In genomic region chr5:124715135-124715534, GRCm38 (mm10) we compare ENCODE assay signal across 11 mouse cellular contexts. TPM values are rescaled to one million over a fixed set of nuclear protein-coding genes. Genes with fewer than 3 reads are reported as not detected.
DNase-seq lines count a peak whose midpoint lies in the region; ATAC-seq and TF ChIP-seq lines count a peak whose summit lies in the region.
"Had no signal": no experiment of that assay in that cellular context is flagged by ENCODE, and none has a peak within 500 bp of the region (broad histone marks: within the 10 kb centered on the region; RNA-seq: fewer than 3 reads in every experiment).

No protein-coding gene starts in this region.

- no peak overlapping the region for H3K4me3 ChIP-seq in intestine, embryonic 14.5 days (ENCODE audit: low read depth, low read length)
- no peak overlapping the region for H3K4me3 ChIP-seq in intestine, postnatal 0 days (ENCODE audit: low read depth, low read length)
- no peak overlapping the region for H3K4me3 ChIP-seq in heart, postnatal 0 days (ENCODE audit: low read depth, low read length)
- H3K4me3 ChIP-seq: hindbrain, embryonic 15.5 days; neural tube, embryonic 13.5 days had no signal

- TF ChIP-seq CTCF in intestine, postnatal 0 days (IDR thresholded peaks at IDR 0.05; ENCODE audit: low read depth) = no peak
- TF ChIP-seq CTCF in heart, postnatal 0 days (IDR thresholded peaks at IDR 0.05; ENCODE audit: low read depth) = no peak

- H3K27ac ChIP-seq in intestine, embryonic 14.5 days (ENCODE audit: low read depth) = peak overlapping the region; percentile 33; the same call in 1 of the 2 replicates
- no peak overlapping the region for H3K27ac ChIP-seq in intestine, postnatal 0 days (ENCODE audit: low read depth, low read length)
- H3K27ac ChIP-seq in heart, postnatal 0 days (ENCODE audit: low read depth) = peak overlapping the region; percentile 47
- H3K27ac ChIP-seq: hindbrain, embryonic 15.5 days; neural tube, embryonic 13.5 days had no signal

- no peaks in the 10 kb centered on the region for H3K4me1 ChIP-seq in intestine, embryonic 14.5 days (replicated peaks; ENCODE audit: control insufficient read depth, insufficient read depth, low read length)
- H3K4me1 ChIP-seq in intestine, postnatal 0 days (replicated peaks; ENCODE audit: control insufficient read depth, insufficient read depth, low read length) = no peaks in the 10 kb centered on the region
- H3K4me1 ChIP-seq in heart, postnatal 0 days (ENCODE audit: control insufficient read depth, insufficient read depth) = no peaks in the 10 kb centered on the region
- H3K4me1 ChIP-seq: hindbrain, embryonic 15.5 days; neural tube, embryonic 13.5 days had no signal

- 90% methylated on average over 8 of the region's 8 CpGs for WGBS in intestine, embryonic 14.5 days
- WGBS in intestine, postnatal 0 days = 82% methylated on average over 8 of the region's 8 CpGs
- 81% methylated on average over 8 of the region's 8 CpGs for WGBS in heart, postnatal 0 days

- H3K9me3 ChIP-seq in intestine, embryonic 14.5 days (ENCODE audit: control insufficient read depth, low read length) = no peaks in the 10 kb centered on the region
- no peaks in the 10 kb centered on the region for H3K9me3 ChIP-seq in intestine, postnatal 0 days (ENCODE audit: control insufficient read depth)
- H3K9me3 ChIP-seq in heart, postnatal 0 days (replicated peaks; ENCODE audit: control insufficient read depth, low read length) = no peaks in the 10 kb centered on the region
- H3K9me3 ChIP-seq: hindbrain, embryonic 15.5 days; neural tube, embryonic 13.5 days had no signal

- intact Hi-C loops in left cerebral cortex, postnatal 36 days (cut with DNase I) = no loop called here

- no peak for DNase-seq in intestine, embryonic 14.5 days (ENCODE audit: low spot score)
- peak; percentile 33 for DNase-seq in heart, postnatal 0 days (ENCODE audit: low spot score)
- DNase-seq in kidney, postnatal 10 days = peak; percentile 82
- peak; percentile 7 for DNase-seq in skeletal muscle tissue, adult 2 months (ENCODE audit: low read depth, low spot score)
- DNase-seq in left cerebral cortex, postnatal 36 days (ENCODE audit: low spot score in 2 of 2) = no peak
- DNase-seq in urinary bladder, postnatal 25 days (ENCODE audit: low spot score) = no peak
- DNase-seq: right cerebral cortex, postnatal 14 days had no signal

- H3K27me3 ChIP-seq in intestine, embryonic 14.5 days (replicated peaks; ENCODE audit: control insufficient read depth, insufficient read depth, low read length) = no peaks in the 10 kb centered on the region
- no peaks in the 10 kb centered on the region for H3K27me3 ChIP-seq in intestine, postnatal 0 days (replicated peaks; ENCODE audit: control insufficient read depth, insufficient read depth, low read length)
- no peaks in the 10 kb centered on the region for H3K27me3 ChIP-seq in heart, postnatal 0 days (ENCODE audit: control insufficient read depth, insufficient read depth, low read length)
- H3K27me3 ChIP-seq: hindbrain, embryonic 15.5 days; neural tube, embryonic 13.5 days had no signal

- H3K36me3 ChIP-seq in intestine, embryonic 14.5 days (ENCODE audit: control insufficient read depth, insufficient read depth, low read length) = peaks cover 83% of the 10 kb centered on the region
- peaks cover 95% of the 10 kb centered on the region for H3K36me3 ChIP-seq in intestine, postnatal 0 days (ENCODE audit: control insufficient read depth, insufficient read depth)
- H3K36me3 ChIP-seq in heart, postnatal 0 days (replicated peaks; ENCODE audit: control insufficient read depth, insufficient read depth, low read length) = peaks cover 90% of the 10 kb centered on the region

- H3K4me2 ChIP-seq in intestine, embryonic 14.5 days (ENCODE audit: low read length) = no peak overlapping the region
- no peak overlapping the region for H3K4me2 ChIP-seq in intestine, postnatal 0 days (replicated peaks; ENCODE audit: low read depth)
- no peak overlapping the region for H3K4me2 ChIP-seq in heart, postnatal 0 days (ENCODE audit: low read depth, low read length)
- H3K4me2 ChIP-seq: hindbrain, embryonic 15.5 days; neural tube, embryonic 13.5 days had no signal

- TF ChIP-seq EP300 in heart, postnatal 0 days (IDR thresholded peaks at IDR 0.05; ENCODE audit: low read depth) = no peak

- ATAC-seq in intestine, embryonic 14.5 days (replicated peaks; ENCODE audit: low FRiP score, low TSS enrichment, low read depth) = no peak
- ATAC-seq in intestine, postnatal 0 days = no peak
- no peak for ATAC-seq in heart, postnatal 0 days (ENCODE audit: insufficient read depth, low read depth)
- ATAC-seq: forebrain, embryonic 16.5 days had no signal

- H3K9ac ChIP-seq in intestine, embryonic 14.5 days (ENCODE audit: low read length) = no peak overlapping the region
- no peak overlapping the region for H3K9ac ChIP-seq in intestine, postnatal 0 days (ENCODE audit: low read depth, low read length)
- H3K9ac ChIP-seq in heart, postnatal 0 days (replicated peaks; ENCODE audit: low read depth, low read length) = no peak overlapping the region
- H3K9ac ChIP-seq: hindbrain, embryonic 15.5 days; neural tube, embryonic 13.5 days had no signal

RNA-seq across cellular contexts. Expression of gene Dnah10, which starts 9.8 kb away (rescaled TPM):
- polyA plus RNA-seq in intestine, embryonic 14.5 days (2014; fragmentation: Nextera tagmentation; extraction: Ambion mirVana) = 0.11 TPM in 2 replicates
- polyA plus RNA-seq in intestine, postnatal 0 days (2015; fragmentation: Nextera tagmentation; extraction: Ambion mirVana) = 0.01 TPM in 2 replicates
- not detected in 2 replicates for total RNA-seq in heart, postnatal 0 days (2014; rRNA removed; ENCODE audit: low replicate concordance)
- 0.01 and 0.08 TPM in 2 replicates for polyA plus RNA-seq in heart, postnatal 0 days (2015; fragmentation: Nextera tagmentation; extraction: Ambion mirVana)
- total RNA-seq in left cerebral cortex, postnatal 36 days (2021) = under 1 TPM; 0.25 to 0.57 TPM

Comparison
In these comparisons a context has a peak if more than half of its experiments do, and no peak if none do; other contexts are left out.
1. DNase-seq: peak in heart, postnatal 0 days (single experiment), kidney, postnatal 10 days (single experiment) and skeletal muscle tissue, adult 2 months (single experiment); none in intestine, embryonic 14.5 days (single experiment), left cerebral cortex, postnatal 36 days (0 of 2) and urinary bladder, postnatal 25 days (single experiment).